Mouse (Mus musculus) lung, embryonic 16.5 days (tissue): ENCODE results near the gene Idnk. TPM values are rescaled to one million over a fixed set of nuclear protein-coding genes. Genes with fewer than 3 reads are reported as not detected.
A peak's percentile ranks its signal among the peaks of the same experiment; 100 is the strongest.

Experiments used
- ATAC-seq: fragments of 200-750 bp; cut with Nextera tagmentation; 2 replicates; pipeline ENCODE4 v1.8.0; 2017; ENCODE audit warnings: low read depth, mild to moderate bottlenecking, moderate library complexity
- H3K27ac ChIP-seq: fragments of 300-500 bp; sonication (generic); 2 replicates; pipeline ENCODE4 v1.5.1; 2014; ENCODE audit warnings: mild to moderate bottlenecking, control low read depth, low read length
- H3K27me3 ChIP-seq: fragments of 300-500 bp; sonication (generic); 2 replicates; pipeline ENCODE4 v1.6.1; 2014; ENCODE audit warnings: low read depth, low read length, mixed read lengths; ENCODE audit not compliant: control insufficient read depth, insufficient read depth
- H3K36me3 ChIP-seq: fragments of 300-500 bp; sonication (generic); 2 replicates; pipeline ENCODE4 v1.6.1; 2014; ENCODE audit warnings: low read length; ENCODE audit not compliant: control insufficient read depth, insufficient read depth
- H3K4me1 ChIP-seq: fragments of 300-500 bp; sonication (generic); replicated peaks from 2 replicates; pipeline ENCODE4 v1.6.1; 2014; ENCODE audit warnings: low read length, mixed read lengths; ENCODE audit not compliant: control insufficient read depth, insufficient read depth
- H3K4me2 ChIP-seq: fragments of 300-500 bp; sonication (generic); 2 replicates; pipeline ENCODE4 v1.6.1; 2014; ENCODE audit warnings: low read depth, low read length, control low read depth
- H3K4me3 ChIP-seq: fragments of 300-500 bp; sonication (generic); 2 replicates; pipeline ENCODE4 v1.5.1; 2014; ENCODE audit warnings: mild to moderate bottlenecking, low read length, control low read depth
- H3K9ac ChIP-seq: fragments of 300-500 bp; sonication (generic); 2 replicates; pipeline ENCODE4 v1.6.1; 2014; ENCODE audit warnings: low read length, control low read depth
- H3K9me3 ChIP-seq: fragments of 300-500 bp; sonication (generic); 2 replicates; pipeline ENCODE4 v1.6.1; 2016; ENCODE audit warnings: low read length; ENCODE audit not compliant: control insufficient read depth
- WGBS: fragments of 180-500 bp; shearing (Covaris S2); extraction: QIAGEN DNeasy Blood & Tissue Kit; methylation state at CpG from one replicate; pipeline ENCODE4 v1.1.7; 2014; 5-methylcytosine and 5-hydroxymethylcytosine counted together
- polyA plus RNA-seq: library from polyadenylated mRNA; unstranded; fragments of >200 nt; fragmentation: Nextera tagmentation; extraction: Ambion mirVana; gene quantifications from 2 replicates; pipeline ENCODE4 v1.2.1, GENCODE M21; 2015

Gene Idnk
- polyA plus RNA-seq, 1 experiment from 2014 or later: 37.2 TPM

- Histone ChIP-seq H3K36me3 (peaks cover 5% of the 10 kb centered on the region; the same call in 1 of the 2 replicates), H3K4me2 (peak overlapping the region; percentile 33; the same call in 1 of the 2 replicates), H3K27me3 (no peaks in the 10 kb centered on the region), H3K27ac (peak overlapping the region; percentile 31), H3K9ac (no peak overlapping the region), H3K4me3 (no peak overlapping the region), H3K4me1 (peaks cover 38% of the 10 kb centered on the region), H3K9me3 (no peaks in the 10 kb centered on the region)
- WGBS: 44% methylated on average over 10 of the region's 10 CpGs
- no peak for ATAC-seq
Measured at GRCm38 (mm10) chr13:58122786-58123297, 34.6 kb upstream of the Idnk start.

- no peak for ATAC-seq
- Histone ChIP-seq H3K36me3 (peaks cover 5% of the 10 kb centered on the region; the same call in 1 of the 2 replicates), H3K4me3 (no peak overlapping the region), H3K4me1 (peaks cover 38% of the 10 kb centered on the region), H3K27me3 (no peaks in the 10 kb centered on the region), H3K9me3 (no peaks in the 10 kb centered on the region), H3K4me2 (peak overlapping the region; percentile 33), H3K9ac (no peak overlapping the region), H3K27ac (peak overlapping the region; percentile 19)
- 27% methylated on average over 8 of the region's 8 CpGs for WGBS
Measured at GRCm38 (mm10) chr13:58123381-58123780, 34.1 kb upstream of the Idnk start.

GRCm38 (mm10) chr13:58124278-58124677, 33.2 kb upstream of the Idnk start:
- WGBS: 71% methylated on average over 3 of the region's 3 CpGs
- ATAC-seq: no peak
- Histone ChIP-seq H3K27ac (no peak overlapping the region; the same call in 1 of the 2 replicates), H3K4me3 (no peak overlapping the region), H3K4me2 (no peak overlapping the region), H3K9ac (no peak overlapping the region), H3K27me3 (no peaks in the 10 kb centered on the region), H3K4me1 (peaks cover 38% of the 10 kb centered on the region), H3K9me3 (no peaks in the 10 kb centered on the region), H3K36me3 (peaks cover 5% of the 10 kb centered on the region; the same call in 1 of the 2 replicates)

- Histone ChIP-seq H3K4me3 (no peak overlapping the region), H3K4me1 (peaks cover 40% of the 10 kb centered on the region), H3K27ac (no peak overlapping the region), H3K9ac (no peak overlapping the region), H3K4me2 (no peak overlapping the region), H3K9me3 (no peaks in the 10 kb centered on the region), H3K27me3 (no peaks in the 10 kb centered on the region), H3K36me3 (peaks cover 5% of the 10 kb centered on the region; the same call in 1 of the 2 replicates)
- WGBS: 47% methylated on average over 2 of the region's 2 CpGs
- ATAC-seq: no peak
Measured at GRCm38 (mm10) chr13:58124989-58125388, 32.5 kb upstream of the Idnk start.

GRCm38 (mm10) chr13:58126126-58126525, 31.3 kb upstream of the Idnk start:
- Histone ChIP-seq H3K4me1 (peaks cover 41% of the 10 kb centered on the region), H3K27me3 (no peaks in the 10 kb centered on the region), H3K27ac (no peak overlapping the region), H3K9me3 (no peaks in the 10 kb centered on the region), H3K9ac (peak overlapping the region; percentile 57), H3K36me3 (peaks cover 5% of the 10 kb centered on the region; the same call in 1 of the 2 replicates), H3K4me3 (peak overlapping the region; percentile 51), H3K4me2 (peak overlapping the region; percentile 78)
- no peak for ATAC-seq
- 14% methylated on average over 7 of the region's 7 CpGs for WGBS

- Histone ChIP-seq H3K36me3 (peaks cover 5% of the 10 kb centered on the region; the same call in 1 of the 2 replicates), H3K9ac (peak overlapping the region; percentile 99), H3K27ac (peak overlapping the region; percentile 99), H3K4me1 (peaks cover 37% of the 10 kb centered on the region), H3K4me2 (peak overlapping the region; percentile 78), H3K9me3 (no peaks in the 10 kb centered on the region), H3K4me3 (peak overlapping the region; percentile 97), H3K27me3 (no peaks in the 10 kb centered on the region)
- ATAC-seq: no peak
- under 1% methylated on average over 62 of the region's 92 CpGs for WGBS
Measured at GRCm38 (mm10) chr13:58126862-58127765, 30.3 kb upstream of the Idnk start.

GRCm38 (mm10) chr13:58127766-58128361, 29.6 kb upstream of the Idnk start:
- Histone ChIP-seq H3K9ac (peak overlapping the region; percentile 99), H3K27me3 (no peaks in the 10 kb centered on the region), H3K4me1 (peaks cover 31% of the 10 kb centered on the region), H3K27ac (peak overlapping the region; percentile 99), H3K4me3 (peak overlapping the region; percentile 97), H3K36me3 (peaks cover 5% of the 10 kb centered on the region; the same call in 1 of the 2 replicates), H3K9me3 (no peaks in the 10 kb centered on the region), H3K4me2 (peak overlapping the region; percentile 78)
- whole genome bisulfite sequencing: under 1% methylated on average over 78 of the region's 81 CpGs
- ATAC-seq: peak; percentile 37

GRCm38 (mm10) chr13:58128396-58128767, 29.1 kb upstream of the Idnk start, which contains the start of gene Hnrnpa0:
Hnrnpa0 (minus strand) TSS chr13:58128556.
- ATAC-seq: peak; percentile 94
- WGBS: 0% methylated on average over 46 of the region's 62 CpGs
- H3K4me1 ChIP-seq: peaks cover 26% of the 10 kb centered on the region

More at GRCm38 (mm10) chr13:58128396-58128767, 29.1 kb upstream of the Idnk start, which contains the start of gene Hnrnpa0:
- Histone ChIP-seq H3K36me3 (peaks cover 5% of the 10 kb centered on the region; the same call in 1 of the 2 replicates), H3K4me3 (peak within 1 kb of the TSS; percentile 97), H3K4me2 (peak within 1 kb of the TSS; percentile 78), H3K27me3 (no peaks in the 10 kb centered on the region), H3K27ac (peak within 1 kb of the TSS; percentile 99), H3K9ac (peak within 1 kb of the TSS; percentile 99), H3K9me3 (no peaks in the 10 kb centered on the region)
